Mouse (Mus musculus) thymus, postnatal 10 days (tissue): Measurements from ENCODE around the gene Fbxo34.
"Not testable (repeated sequence)": the region's sequence is repeated elsewhere in the genome, so short reads cannot be mapped to it uniquely, and the experiment has no call there.

Experiments
- DNase-seq, 2 experiments: peaks; one replicate each; pipeline ENCODE4 v3.0.0; 2021; ENCODE audit warnings: low spot score in 2 of 2

Fbxo34 gene

DNA sequence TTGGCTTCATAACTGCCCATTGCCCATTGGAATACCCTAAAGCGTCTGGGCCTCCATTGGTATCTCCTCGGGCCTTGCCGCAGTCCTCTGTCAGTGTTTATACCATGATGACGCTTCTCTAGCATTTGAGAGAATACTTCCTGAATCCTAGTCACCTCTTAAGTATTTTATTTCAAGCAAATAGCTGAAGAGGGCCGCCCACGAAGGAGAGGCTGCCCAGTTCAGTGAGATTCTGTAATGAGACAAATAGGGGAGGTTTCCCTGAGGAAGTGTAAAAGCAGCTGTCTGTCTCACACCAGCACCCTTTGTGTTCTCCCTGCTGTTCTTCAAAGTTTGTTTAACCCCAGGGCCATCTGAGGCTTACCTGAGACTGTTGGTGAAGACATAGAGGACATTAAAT lies 66.5 kb downstream of the Fbxo34 start:
- DNase-seq, result no peak

DNA sequence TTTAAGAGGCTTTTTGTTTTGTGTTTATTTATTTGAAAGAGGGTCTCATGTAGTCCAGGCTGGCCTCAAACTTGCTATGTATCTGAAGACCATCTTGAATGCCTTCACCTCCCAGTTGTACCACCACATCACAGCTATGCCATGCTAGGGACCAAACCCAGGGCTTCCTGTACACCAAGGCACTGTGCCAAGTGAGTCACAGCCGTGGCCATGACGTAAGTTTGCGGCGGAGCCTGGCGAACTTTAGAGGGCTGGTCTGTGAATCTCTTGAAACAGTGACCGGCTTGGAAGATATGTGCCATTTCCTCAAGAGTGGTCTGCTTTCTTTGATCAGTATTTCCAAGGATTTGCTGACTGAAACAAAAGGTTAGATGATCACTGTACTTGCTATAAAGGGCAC lies 68.4 kb downstream of the Fbxo34 start:
- no peak for DNase-seq

DNA sequence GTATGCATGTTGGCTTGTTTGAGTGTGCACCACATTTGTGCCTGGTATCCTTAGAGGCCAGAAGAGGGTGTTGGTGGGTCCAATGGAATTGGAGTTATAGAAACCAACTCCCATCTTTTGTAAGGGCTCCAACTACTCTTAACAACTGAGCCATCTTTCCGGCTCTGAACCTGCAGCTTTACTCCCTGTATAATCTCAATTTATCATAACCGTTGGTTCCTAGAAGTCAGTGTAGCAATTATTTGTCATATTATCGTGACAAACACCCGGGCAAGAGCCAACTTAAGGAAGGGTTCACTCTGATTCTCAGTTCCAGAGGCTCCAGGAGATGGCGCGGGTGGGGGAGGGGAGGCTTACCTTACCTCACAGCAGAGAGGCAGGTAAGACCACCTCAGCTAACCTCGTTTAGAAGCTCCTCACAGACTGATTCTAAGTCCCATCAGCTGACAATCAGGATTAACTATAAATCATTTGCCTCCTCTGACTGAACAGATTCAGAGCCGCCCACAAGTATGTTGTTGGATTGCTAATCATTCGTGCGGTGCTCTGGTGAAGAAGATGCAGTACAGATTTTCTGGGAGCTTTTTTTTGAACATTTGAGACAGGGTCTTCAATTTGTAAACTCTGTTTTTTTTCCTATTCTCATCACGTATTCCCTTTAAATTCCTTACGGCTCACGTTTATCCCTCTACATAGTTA lies 70.7 kb downstream of the Fbxo34 start:
- DNase-seq, result no peak

DNA sequence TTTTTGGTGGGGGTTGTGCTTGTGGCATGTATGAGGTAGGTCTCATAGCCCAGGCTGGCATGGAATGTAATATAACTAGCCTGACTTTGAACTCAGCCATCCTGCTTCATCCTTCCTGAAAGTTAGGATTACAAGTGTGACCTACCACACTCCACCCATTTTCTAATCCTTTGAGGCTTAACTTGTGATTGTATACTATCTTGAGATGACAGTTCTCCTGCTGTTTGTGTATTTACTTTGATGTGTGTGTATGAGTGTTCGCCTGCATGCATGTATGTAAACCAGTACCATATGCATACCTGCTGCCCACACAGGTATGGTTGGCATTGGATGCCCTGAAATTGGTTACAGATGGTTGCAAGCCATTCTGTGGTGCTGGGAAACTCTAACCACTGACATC lies 71.4 kb downstream of the Fbxo34 start:
- DNase-seq, result no peak

DNA sequence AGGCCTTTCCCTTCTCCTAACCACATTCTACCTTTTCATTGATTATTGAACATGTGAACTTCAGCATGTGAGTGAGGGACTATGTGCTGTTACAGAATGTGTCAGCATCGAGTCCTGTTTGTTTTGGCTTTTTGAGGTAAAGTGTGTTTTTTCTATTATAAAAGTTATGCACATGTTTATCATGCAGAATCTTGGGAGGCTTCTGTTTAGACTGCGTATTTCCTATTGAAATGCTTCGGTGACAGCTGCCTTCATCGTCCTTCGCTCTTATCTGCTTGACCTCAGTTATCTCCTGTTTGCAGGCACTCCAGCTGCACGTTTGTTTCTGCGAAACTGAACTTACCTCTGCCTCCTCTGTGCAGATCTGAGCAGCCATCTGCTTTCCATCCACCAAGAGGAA lies 72.1 kb downstream of the Fbxo34 start:
- DNase-seq, result no peak

DNA sequence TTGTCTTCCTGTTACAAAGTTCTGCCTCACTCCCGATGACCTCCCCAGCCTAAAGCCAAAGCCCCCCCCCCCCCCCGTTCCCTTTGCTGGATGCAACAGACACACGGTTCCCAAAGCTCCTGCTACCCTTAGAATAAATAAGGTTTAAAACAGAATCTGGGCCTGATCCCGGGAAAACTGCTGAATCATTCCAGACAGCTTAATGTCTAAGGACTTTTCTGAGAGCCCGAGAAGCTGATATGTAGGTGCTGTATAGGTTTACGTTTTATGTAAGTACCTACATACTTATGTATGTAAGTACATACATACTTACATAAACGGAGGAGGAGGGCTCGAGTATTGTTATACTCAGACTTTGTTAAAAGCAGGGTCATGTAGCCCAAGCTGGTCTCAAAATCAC lies 75.2 kb downstream of the Fbxo34 start:
- no peak for DNase-seq

DNA sequence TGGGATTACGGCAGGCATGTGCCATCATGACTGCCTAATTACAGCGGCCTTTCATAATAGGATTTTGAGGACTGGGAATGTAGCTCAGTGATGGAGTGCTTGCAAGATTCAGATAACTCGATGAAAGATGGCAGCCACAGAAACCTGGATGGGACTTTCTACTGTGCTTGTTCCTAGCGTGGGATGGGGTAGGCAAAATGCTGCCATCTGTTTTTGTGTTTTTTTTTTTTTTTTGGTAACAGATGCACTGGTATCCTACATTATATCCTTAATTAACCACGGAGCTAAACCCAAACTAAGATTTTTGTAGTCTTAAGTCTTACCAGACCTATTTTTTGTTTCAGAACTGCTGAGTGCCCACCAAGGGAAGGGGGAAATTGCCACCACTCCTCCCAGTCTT lies 75.6 kb downstream of the Fbxo34 start:
- no peak for DNase-seq

DNA sequence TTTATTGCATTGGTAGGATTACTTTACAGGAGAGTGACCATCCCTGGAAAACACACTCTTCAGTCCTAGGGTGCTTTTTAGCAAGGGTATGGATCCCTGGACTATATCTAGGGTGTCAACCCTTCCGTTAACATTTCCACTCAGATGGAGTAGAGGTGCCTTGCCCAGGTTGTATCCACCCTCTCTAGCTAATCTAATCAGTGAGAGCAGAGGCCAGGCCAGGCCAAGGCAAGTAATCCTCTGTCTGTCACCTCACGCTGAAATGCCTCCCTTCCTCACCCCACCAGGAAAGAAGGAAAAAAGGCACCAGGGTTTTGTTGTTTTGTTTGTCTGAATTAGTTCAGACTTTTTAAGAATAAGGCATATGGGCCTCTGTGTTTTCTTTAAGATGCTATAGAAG lies 77.6 kb downstream of the Fbxo34 start:
- no peak for DNase-seq

DNA sequence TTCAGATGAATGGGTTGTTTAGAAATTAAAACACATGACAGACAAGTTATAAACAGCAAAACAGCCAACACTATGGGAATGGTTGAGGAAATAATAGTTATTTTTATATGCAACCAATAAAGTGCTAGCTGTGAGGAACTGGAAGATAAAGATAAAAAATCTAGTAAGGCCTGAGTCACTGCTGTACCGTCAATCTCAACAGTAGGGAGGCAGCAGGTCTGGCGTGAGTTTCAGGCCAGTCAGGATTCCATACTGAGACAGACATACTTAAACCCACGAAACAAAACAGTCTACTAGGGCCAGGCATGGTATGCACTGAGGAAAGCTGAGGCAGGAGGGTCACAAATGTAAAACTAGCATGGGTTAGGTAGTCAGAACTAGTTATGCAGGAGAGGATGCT lies 78.1 kb downstream of the Fbxo34 start:
- no peak for DNase-seq

DNA sequence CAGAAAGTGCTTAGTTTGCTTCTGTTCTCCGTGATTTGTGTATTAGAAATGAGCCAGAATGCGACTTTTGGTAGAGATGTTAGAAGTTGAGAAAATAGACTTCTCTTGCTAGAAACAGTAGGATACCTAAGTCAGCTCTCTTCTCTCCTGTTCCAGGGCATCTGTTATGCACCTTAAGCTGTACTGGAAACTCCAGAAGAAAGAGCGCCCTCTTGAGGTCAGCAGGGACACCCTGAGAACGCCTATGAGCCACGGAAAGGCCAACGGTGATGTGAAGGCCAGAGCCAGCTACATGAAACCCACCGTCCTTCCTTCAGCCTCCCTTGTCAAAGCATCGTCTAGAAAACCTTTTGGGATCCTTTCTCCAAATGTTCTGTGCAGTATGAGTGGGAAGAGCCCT lies 78.8 kb downstream of the Fbxo34 start:
- peak; percentile 23 to 69 for DNase-seq

DNA sequence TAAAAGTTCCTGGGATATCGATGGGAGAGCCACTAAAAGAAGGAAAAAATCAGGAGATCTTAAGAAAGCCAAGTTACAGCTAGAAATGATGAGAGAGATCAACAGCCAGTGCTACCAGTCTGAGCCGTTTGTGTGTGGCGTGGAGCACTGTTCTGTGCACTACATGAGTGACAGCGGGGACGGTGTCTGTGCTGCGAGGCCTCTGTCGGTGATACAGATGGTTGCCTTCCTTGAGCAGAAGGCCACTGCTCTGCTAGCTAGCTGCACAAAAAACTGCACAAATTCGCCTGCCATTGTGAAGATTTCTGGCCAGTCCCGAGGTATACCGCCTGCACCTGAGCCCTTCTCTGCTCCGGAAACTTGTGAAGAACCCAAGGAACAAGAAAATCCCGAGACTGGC lies 79.4 kb downstream of the Fbxo34 start:
- DNase-seq, result not testable (repeated sequence)

DNA sequence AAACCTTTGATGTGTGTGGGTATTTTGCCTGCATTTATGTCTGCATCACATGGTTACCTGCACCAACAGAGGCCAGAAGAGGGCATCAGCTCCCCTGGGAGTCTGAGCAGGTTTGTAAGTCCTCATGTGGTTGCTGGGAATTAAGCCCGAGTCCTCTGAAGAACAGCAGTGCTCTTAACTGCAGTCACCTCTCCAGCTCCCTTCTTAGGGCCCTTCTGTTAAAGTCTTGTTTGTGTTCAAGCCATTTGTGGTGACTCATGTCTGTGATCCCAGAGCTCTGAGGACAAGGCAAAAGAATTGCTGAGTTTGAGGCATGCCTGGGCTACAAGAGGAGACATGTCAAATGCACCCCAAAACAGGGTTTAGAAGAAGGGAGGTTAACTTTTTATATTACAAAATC lies 82.3 kb downstream of the Fbxo34 start:
- no peak for DNase-seq

DNA sequence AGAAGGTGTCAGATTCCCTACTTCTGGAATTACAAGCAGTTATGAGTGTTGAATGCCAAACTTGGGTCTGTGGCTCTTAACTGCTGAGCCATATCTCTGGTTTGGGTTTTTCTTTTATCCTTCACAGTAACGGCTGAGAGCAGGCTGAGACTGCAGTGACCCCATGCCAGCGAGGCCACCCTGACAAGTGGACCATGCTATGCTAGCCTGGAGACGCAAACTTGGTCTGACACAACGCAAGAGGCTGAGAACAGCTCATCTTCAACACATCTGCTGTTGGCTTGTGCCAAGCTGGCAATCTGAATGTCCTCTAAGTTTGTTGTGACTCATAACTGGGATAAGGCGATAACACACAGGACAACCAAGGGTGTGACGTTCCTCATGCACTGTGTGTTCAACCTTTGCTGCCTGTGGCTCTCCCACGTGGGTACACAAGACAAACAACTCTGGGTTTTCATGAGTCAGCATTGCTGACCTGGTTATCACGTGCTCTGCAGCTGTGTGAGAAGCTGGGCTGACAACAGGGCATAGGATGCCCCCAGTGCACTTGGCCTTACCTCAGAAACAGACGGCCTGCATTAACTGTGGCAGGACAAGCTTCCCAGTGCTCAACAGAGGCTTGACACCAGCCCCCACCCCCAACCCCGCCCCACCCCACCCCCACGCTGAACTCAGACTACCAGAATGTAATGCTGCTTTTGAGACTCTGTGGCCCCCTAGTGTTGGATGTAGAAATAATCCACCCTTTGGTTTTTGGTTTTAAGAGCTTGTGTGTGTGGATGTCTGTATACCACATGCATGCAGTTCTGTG lies 83.3 kb downstream of the Fbxo34 start:
- peak in 1 of 2 experiments; percentile 33 for DNase-seq

DNA sequence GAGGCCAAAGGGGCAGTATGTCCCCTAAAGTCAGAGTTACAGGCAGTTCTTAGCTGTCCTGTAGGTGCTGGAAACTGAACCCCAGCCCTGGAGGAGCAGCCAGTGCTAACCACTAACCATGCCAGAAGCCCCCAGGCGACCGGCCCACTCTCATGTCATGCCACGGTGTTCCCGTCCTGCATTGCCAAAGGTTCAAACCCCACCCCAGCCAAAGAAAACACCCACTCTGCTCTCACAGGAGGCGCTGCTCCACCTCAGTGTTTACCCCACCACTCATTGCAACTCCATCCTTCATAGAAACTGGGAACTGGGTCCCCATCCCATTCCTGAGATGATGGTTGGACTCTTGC lies 83.9 kb downstream of the Fbxo34 start:
- no peak for DNase-seq

DNA sequence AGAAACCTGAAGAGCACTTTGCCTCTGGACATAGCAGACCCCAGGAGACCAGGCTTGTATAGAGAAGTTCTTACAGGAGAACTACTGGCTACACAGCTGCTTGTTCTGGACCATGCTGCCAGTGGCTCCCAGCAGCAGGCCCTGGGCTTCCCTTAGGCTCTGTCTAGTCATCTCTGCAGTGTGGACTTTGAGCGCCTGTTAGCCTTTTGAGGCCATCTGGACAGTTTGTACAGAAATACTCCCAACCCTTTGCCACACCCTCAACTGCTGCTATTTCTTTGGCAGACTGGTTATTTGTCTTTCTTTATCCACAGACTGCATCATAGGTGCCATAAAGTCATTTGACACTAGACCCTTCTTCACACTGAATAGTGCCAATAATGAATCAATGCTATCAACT lies 84.9 kb downstream of the Fbxo34 start:
- no peak for DNase-seq

DNA sequence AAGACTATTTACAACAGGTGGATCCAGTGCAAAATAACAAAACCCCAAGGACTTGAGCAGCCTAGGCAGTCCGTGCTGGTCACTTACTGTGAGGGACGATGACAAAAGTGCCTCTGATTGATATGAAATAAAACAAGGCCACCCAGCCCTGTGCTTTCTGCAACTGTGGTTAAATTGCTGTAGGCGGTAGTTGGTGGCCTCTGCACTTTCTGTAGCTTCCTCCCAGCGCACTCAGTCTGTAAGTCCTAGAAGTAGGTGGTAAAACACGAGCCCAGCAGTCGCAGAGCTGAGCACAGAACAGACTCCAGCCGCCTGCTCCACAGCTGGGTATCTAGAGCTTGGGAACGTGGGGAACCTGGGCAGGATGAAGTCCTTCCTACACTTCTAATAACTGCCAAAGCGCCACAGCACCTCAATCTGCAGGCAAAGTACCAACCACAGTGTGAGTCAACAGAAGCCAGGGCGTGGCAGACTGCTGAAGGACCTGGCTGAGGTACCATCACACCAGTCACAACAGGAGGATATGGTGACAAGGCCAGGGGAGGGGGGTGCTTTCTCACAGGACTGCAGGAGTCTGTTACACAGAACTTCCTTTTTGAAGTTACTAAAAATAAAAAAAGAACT lies 91.2 kb downstream of the Fbxo34 start:
- DNase-seq, result no peak

DNA sequence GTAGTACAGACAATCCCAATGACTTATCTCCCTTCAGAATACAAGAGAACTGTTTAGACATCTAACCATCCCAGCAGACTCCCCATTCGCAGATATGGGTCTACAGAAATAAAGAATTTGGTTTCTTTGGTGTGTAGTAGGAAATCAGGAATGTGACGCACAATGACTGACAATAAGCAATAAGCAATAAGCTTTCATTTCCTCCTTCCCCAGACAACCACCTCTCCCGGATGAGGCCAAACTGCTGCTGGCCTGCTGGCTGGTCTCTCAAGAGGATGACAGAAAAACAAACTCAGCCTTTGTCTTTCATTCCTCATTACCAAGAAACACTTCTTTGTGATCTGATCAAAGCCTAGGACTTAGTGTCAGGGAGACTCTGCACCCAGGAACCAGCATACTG lies 92.1 kb downstream of the Fbxo34 start:
- DNase-seq, result no peak

DNA sequence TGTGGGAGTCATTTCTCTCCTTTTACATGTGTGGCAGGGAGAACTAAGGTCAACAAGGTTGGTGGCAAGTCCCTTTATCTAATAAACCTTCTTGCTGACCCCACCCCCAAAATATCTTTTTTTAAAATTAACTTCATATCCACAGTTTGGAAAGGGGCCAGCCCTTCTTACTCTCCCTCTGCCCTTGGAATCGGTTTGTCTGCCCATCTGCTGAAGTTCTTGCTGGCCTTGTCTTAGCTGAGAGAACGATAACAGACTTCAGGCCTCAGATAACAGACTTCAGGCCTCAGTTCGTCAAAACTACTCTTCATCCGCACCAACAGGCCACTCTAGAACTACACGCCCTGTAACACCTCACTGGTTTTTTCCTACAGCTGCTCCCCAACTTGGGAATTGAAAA lies 94.1 kb downstream of the Fbxo34 start:
- no peak for DNase-seq

DNA sequence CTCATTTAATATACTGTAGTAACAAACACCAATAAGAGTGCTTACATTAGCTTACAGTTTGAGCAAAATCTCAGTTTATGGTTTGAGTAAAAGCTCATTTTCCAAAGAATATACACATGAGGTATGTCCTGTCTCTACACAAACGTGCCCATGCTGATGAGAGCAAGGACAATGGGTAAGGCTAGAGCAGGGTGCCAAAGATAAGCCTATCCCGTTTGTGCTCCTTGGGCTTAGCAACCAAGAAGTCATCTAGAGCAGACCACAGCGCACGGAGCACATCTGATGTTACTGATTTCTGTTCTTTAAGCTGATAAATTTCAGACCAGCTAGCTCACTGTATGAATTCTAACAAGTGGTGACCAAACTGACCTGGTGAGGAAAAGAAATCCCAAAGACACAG lies 94.7 kb downstream of the Fbxo34 start:
- no peak for DNase-seq

DNA sequence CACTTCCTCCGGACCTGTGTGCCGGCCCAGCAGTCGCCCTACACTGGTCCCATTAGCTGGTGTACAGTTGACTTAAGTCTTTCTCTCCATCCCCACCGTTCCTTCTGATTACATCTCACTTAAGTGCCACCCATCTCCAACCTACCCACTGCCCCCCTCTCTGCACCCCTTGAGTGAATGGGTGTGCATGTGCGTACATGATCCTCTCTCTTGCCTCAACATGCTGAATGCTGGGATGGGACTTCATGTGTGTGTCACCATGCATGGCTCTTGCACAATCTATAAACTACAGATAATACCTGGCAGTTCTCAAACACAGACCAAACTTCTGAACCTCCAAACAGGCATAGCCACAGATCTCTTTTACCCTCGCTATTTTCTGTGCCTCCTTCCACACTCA lies 101.4 kb downstream of the Fbxo34 start:
- no peak for DNase-seq

DNA sequence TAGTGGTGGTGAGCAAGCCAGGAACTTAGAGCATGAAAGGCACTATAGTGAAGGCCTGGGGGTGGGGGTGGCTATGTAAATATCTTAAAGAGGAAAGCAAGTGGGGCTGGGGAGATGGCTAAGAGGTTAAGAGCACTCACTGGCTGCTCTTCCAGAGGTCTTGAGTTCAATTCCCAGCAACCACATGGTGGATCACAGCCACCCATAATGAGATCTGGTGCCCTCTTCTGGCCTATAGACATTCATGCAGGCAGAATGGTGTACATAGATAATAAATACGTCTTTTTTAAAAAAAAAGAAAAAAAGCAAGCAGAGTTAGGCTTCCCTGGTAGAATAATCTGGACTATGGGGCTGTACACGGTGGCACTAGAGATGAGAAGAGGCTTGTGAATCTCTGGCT lies 103.2 kb downstream of the Fbxo34 start:
- DNase-seq, result no peak

DNA sequence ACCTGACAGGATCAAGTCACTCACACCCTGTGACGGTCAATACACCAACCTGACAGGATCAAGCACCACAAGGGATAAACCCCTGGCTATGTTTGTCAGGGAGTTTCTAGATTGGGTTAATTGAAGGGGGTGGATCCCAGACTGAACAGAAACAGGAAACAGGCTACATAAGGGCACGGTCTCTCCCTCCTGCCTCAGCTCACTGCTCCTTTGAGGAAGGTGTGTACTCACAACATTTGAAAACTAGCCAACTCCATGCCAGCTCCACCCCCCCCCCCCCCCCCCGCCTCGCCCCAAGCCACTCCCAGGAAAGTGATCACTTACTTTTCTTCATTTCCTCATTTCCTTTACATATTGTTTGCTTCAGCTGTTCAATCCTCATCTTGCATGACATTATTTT lies 104.0 kb downstream of the Fbxo34 start:
- DNase-seq, result no peak

DNA sequence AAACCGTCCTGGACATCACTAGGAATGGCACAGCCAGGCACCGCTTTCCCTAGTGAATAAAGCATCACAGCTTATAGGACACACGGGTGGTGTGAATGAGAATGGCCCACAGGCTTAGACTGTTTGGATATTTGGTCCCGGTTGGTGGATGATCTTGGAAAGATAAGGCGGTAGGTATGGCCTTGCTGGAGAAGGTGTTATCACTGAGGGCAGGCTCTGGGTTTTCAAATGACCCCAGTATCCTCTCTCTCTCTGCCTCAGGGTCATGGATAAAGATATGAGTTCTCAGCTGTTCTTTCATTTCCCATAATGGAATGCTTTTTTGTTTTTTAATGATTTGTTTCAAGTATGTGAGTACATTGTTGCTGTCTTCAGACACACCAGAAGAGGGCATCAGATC lies 105.0 kb downstream of the Fbxo34 start:
- no peak for DNase-seq
